Mouse (Mus musculus) hindbrain, embryonic 14.5 days (tissue): ENCODE measurements around the gene Hist1h1t. TPM values are rescaled to one million over a fixed set of nuclear protein-coding genes. Genes with fewer than 3 reads are reported as not detected.
A peak's percentile ranks its signal among the peaks of the same experiment; 100 is the strongest.

Source experiments
- ATAC-seq: fragments of 200-750 bp; cut with Nextera tagmentation; 2 replicates; pipeline ENCODE4 v1.8.0; 2017; ENCODE audit warnings: moderate number of reproducible peaks, mild to moderate bottlenecking, moderate TSS enrichment, moderate library complexity; ENCODE audit not compliant: low FRiP score
- DNase-seq: peaks from one replicate; pipeline ENCODE4 v3.0.0-alpha.2; 2015; ENCODE audit warnings: low spot score
- H3K27ac ChIP-seq: fragments of 300-500 bp; sonication (generic); 2 replicates; pipeline ENCODE4 v1.5.1; 2014; ENCODE audit warnings: mild to moderate bottlenecking, moderate library complexity
- H3K27me3 ChIP-seq: fragments of 300-500 bp; sonication (generic); 2 replicates; pipeline ENCODE4 v1.6.1; 2014; ENCODE audit warnings: mild to moderate bottlenecking, low read length, mixed read lengths; ENCODE audit not compliant: control insufficient read depth, insufficient read depth
- H3K36me3 ChIP-seq: fragments of 300-500 bp; sonication (generic); replicated peaks from 2 replicates; pipeline ENCODE4 v1.6.1; 2014; ENCODE audit not compliant: control insufficient read depth, insufficient read depth
- H3K4me1 ChIP-seq: fragments of 300-500 bp; sonication (generic); replicated peaks from 2 replicates; pipeline ENCODE4 v1.6.1; 2014; ENCODE audit warnings: antibody characterized with exemption, low read length, mixed read lengths; ENCODE audit not compliant: control insufficient read depth, insufficient read depth
- H3K4me2 ChIP-seq: fragments of 300-500 bp; sonication (generic); replicated peaks from 2 replicates; pipeline ENCODE4 v1.6.1; 2014; ENCODE audit warnings: mild to moderate bottlenecking, moderate library complexity
- H3K4me3 ChIP-seq: fragments of 300-500 bp; sonication (generic); replicated peaks from 2 replicates; pipeline ENCODE4 v1.5.1; 2014; ENCODE audit warnings: mild to moderate bottlenecking, low read length
- H3K9ac ChIP-seq: fragments of 300-500 bp; sonication (generic); 2 replicates; pipeline ENCODE4 v1.6.1; 2014
- H3K9me3 ChIP-seq: fragments of 300-500 bp; sonication (generic); 2 replicates; pipeline ENCODE4 v1.6.1; 2016; ENCODE audit warnings: low read length; ENCODE audit not compliant: control insufficient read depth
- WGBS: fragments of 180-500 bp; shearing (Covaris S2); extraction: QIAGEN DNeasy Blood & Tissue Kit; methylation state at CpG from one replicate; pipeline ENCODE4 v1.1.7; 2014; 5-methylcytosine and 5-hydroxymethylcytosine counted together
- polyA plus RNA-seq: library from polyadenylated mRNA; unstranded; fragments of >200 nt; fragmentation: Nextera tagmentation; extraction: Ambion mirVana; gene quantifications from 2 replicates; pipeline ENCODE4 v1.2.1, GENCODE M21; 2014

Gene Hist1h1t
- polyA plus RNA-seq, 1 experiment from 2014 or later, result not detected

DNA sequence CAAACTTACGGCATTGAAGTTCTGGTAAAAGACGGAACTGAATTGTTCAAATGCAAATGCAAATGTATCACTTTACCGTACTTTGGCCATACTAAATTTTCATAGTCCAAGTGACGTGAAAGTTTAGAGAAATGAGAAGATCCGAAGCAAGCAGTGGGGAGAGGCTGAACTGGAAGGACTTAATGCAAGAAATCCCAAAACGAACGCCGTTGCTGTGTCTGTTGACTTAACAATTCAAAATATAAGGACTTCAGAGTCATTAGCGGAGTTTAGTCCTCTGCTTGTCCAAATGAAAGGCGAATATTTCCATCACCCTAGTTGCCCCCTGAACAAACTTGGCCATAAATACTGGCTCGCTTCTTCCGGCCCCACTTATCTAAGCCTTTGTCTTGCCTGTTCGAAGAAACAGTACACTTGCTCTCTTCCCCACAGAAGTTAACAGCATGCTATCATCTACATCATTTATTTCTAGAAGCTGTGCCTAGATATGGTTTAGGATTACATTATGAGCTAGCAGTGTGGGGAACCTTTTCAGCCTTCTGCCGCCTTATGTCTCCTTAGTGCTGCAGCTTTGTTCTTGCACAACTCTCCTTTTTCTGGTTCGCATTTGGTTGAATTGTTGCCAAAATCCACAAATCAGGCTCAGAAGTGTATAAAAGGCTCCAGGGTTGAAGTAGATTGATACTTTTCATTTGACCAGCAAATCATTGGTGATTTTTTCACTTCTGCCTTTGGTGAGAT is 10.3 kb upstream of the Hist1h1t start:
- H3K36me3 ChIP-seq, result no peaks in the 10 kb centered on the region
- peak overlapping the region; percentile 43 for H3K4me3 ChIP-seq
- no peaks in the 10 kb centered on the region for H3K27me3 ChIP-seq
- DNase-seq (peak; percentile 61), ATAC-seq (no peak)
- peak overlapping the region; percentile 60 for H3K9ac ChIP-seq
- peak overlapping the region; percentile 72 for H3K4me2 ChIP-seq
- WGBS, result 14% methylated on average over 15 of the region's 15 CpGs
- H3K4me1 ChIP-seq, result peaks cover 18% of the 10 kb centered on the region
- H3K27ac ChIP-seq, result peak overlapping the region; percentile 91
- no peaks in the 10 kb centered on the region for H3K9me3 ChIP-seq

DNA sequence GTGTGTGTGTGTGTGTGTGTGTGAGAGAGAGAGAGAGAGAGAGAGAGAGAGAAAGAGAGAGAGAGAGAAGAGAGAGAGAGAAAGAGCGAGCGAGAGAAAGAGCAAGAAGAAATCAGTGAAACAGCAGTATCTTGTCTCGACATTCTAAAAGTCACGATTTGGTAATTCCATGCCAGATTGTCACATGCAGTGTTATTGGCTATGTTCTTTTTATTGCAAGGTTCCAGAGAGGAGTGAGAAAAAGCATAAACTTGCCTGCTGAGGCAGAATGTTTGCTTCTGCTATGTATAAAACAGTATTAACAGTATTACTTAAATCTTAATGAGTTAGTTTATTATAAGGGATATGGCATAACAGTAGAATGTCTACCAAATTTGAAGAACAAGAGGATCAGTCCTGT is 9.6 kb upstream of the Hist1h1t start:
- peak overlapping the region; percentile 72 for H3K4me2 ChIP-seq
- peak overlapping the region; percentile 60 for H3K9ac ChIP-seq
- ATAC-seq (no peak), DNase-seq (no peak)
- H3K4me3 ChIP-seq, result peak overlapping the region; percentile 43
- no peaks in the 10 kb centered on the region for H3K27me3 ChIP-seq
- H3K9me3 ChIP-seq, result no peaks in the 10 kb centered on the region
- H3K36me3 ChIP-seq, result no peaks in the 10 kb centered on the region
- H3K27ac ChIP-seq, result no peak overlapping the region
- peaks cover 18% of the 10 kb centered on the region for H3K4me1 ChIP-seq
- WGBS, result 55% methylated on average over 4 of the region's 4 CpGs

DNA sequence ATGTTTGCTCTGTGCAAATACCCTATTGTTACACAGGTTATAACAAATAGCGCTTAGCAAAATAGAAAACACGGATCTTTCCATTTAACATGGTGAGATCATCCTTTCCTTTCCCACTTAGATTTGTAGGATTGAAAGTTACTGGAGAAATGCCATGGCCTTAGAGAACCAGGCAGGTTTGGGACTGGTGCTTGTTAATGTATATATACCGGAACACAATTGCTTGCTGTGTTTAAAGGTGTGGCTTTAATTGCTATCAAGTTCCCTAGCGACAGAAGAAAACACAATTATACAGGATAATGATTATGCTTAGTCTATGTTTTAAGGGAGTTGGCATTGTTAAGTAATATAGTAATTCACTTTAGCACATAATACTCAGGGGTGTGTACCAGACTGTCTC is 8.4 kb upstream of the Hist1h1t start:
- H3K27ac ChIP-seq, result no peak overlapping the region
- ATAC-seq (no peak), DNase-seq (no peak)
- H3K4me2 ChIP-seq, result no peak overlapping the region
- no peaks in the 10 kb centered on the region for H3K27me3 ChIP-seq
- H3K36me3 ChIP-seq, result no peaks in the 10 kb centered on the region
- H3K9me3 ChIP-seq, result no peaks in the 10 kb centered on the region
- 91% methylated on average over 4 of the region's 4 CpGs for WGBS
- H3K4me3 ChIP-seq, result no peak overlapping the region
- H3K9ac ChIP-seq, result no peak overlapping the region
- H3K4me1 ChIP-seq, result peaks cover 18% of the 10 kb centered on the region

- 96% methylated on average over 7 of the region's 7 CpGs for WGBS
- peaks cover 14% of the 10 kb centered on the region for H3K4me1 ChIP-seq
- H3K4me3 ChIP-seq, result no peak overlapping the region
- ATAC-seq (no peak), DNase-seq (no peak)
- H3K27ac ChIP-seq, result no peak overlapping the region
- no peaks in the 10 kb centered on the region for H3K36me3 ChIP-seq
- H3K9me3 ChIP-seq, result no peaks in the 10 kb centered on the region
- no peak overlapping the region for H3K9ac ChIP-seq
- no peak overlapping the region for H3K4me2 ChIP-seq
- H3K27me3 ChIP-seq, result no peaks in the 10 kb centered on the region
These were observed 7.7 kb upstream of the Hist1h1t start for GRCm38 (mm10) chr13:23687907-23688306.

GRCm38 (mm10) chr13:23688956-23689355 is 6.7 kb upstream of the Hist1h1t start:
- H3K27ac ChIP-seq, result no peak overlapping the region
- H3K27me3 ChIP-seq, result no peaks in the 10 kb centered on the region
- ATAC-seq, result no peak
- no peak for DNase-seq
- peaks cover 10% of the 10 kb centered on the region for H3K4me1 ChIP-seq
- no peak overlapping the region for H3K4me3 ChIP-seq
- no peak overlapping the region for H3K9ac ChIP-seq
- no peak overlapping the region for H3K4me2 ChIP-seq
- no peaks in the 10 kb centered on the region for H3K36me3 ChIP-seq
- no peaks in the 10 kb centered on the region for H3K9me3 ChIP-seq
- 93% methylated on average over 2 of the region's 2 CpGs for WGBS

DNA sequence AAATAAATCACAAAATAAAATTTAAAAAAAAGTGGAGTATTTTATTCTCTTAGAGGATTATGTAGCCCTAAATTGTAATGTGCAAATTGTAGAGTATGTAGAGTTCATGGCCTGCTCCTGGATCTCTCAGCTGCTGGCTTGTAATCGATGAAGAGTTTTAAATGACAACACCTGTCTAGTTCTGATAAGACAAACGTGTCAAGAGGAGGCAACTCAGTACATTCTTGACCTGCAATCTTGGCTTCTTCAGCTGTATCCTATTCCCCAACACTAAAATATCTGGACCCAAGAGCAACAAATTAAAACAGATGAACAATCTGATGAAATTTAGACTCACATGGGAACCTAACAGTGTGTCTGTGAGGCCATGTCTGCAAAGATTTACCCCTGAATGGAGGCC is 6.2 kb upstream of the Hist1h1t start:
- no peak overlapping the region for H3K9ac ChIP-seq
- peaks cover 10% of the 10 kb centered on the region for H3K4me1 ChIP-seq
- no peaks in the 10 kb centered on the region for H3K36me3 ChIP-seq
- no peak for DNase-seq
- H3K27me3 ChIP-seq, result no peaks in the 10 kb centered on the region
- H3K4me2 ChIP-seq, result no peak overlapping the region
- 86% methylated on average over 2 of the region's 2 CpGs for WGBS
- H3K9me3 ChIP-seq, result no peaks in the 10 kb centered on the region
- no peak for ATAC-seq
- H3K27ac ChIP-seq, result no peak overlapping the region
- H3K4me3 ChIP-seq, result no peak overlapping the region

GRCm38 (mm10) chr13:23693856-23694440 is 1.7 kb upstream of the Hist1h1t start:
- Histone ChIP-seq H3K4me1 (no peaks in the 10 kb centered on the region; the same call in 1 of the 2 replicates), H3K4me2 (no peak overlapping the region), H3K4me3 (no peak overlapping the region), H3K9me3 (no peaks in the 10 kb centered on the region), H3K9ac (no peak overlapping the region), H3K27me3 (no peaks in the 10 kb centered on the region), H3K27ac (no peak overlapping the region), H3K36me3 (no peaks in the 10 kb centered on the region)
- WGBS, result 87% methylated on average over 6 of the region's 6 CpGs
- no peak for ATAC-seq
- no peak for DNase-seq

DNA sequence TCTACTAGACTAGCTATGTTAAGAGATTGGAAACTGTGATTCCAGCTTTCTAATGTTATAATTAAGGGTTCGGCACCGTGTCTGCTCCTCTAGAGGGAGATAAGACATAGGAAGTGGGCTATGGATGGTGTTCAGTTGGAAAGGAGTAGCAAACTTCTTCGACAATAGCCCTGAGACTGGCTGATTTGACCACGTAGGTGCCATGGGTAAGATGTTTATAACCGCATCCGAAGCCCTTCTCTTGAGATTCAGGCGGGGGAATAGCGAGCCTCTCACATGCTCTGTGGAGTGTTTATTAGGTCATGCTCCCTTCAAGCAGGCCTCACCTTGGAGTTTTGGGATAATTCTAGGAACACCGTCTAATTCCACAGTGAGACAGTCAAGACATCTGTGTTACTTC is 658 bp upstream of the Hist1h1t start:
- no peak overlapping the region for H3K27ac ChIP-seq
- ATAC-seq (no peak), DNase-seq (no peak)
- no peak overlapping the region for H3K4me2 ChIP-seq
- no peaks in the 10 kb centered on the region for H3K36me3 ChIP-seq
- WGBS, result 94% methylated on average over 9 of the region's 9 CpGs
- no peak overlapping the region for H3K4me3 ChIP-seq
- H3K27me3 ChIP-seq, result no peaks in the 10 kb centered on the region
- no peaks in the 10 kb centered on the region for H3K9me3 ChIP-seq
- no peak overlapping the region for H3K9ac ChIP-seq
- no peaks in the 10 kb centered on the region; the same call in 1 of the 2 replicates for H3K4me1 ChIP-seq

- H3K4me3 ChIP-seq, result no peak overlapping the region
- H3K4me2 ChIP-seq, result no peak overlapping the region
- no peaks in the 10 kb centered on the region for H3K9me3 ChIP-seq
- no peaks in the 10 kb centered on the region for H3K36me3 ChIP-seq
- H3K27me3 ChIP-seq, result no peaks in the 10 kb centered on the region
- WGBS, result 61% methylated on average over 15 of the region's 15 CpGs
- no peak overlapping the region for H3K27ac ChIP-seq
- H3K9ac ChIP-seq, result no peak overlapping the region
- no peak for ATAC-seq
- H3K4me1 ChIP-seq, result no peaks in the 10 kb centered on the region; the same call in 1 of the 2 replicates
- no peak for DNase-seq
These were observed 454 bp downstream of the Hist1h1t start for GRCm38 (mm10) chr13:23696061-23696474.
